Mouse (Mus musculus) layer of hippocampus, adult 2 months (tissue): ENCODE measurements at regions not wholly inside any gene's neighbourhood (a gene's known extent, or its start where the extent isn't known, plus 50 kb on each side); places are given as distances from the start of the nearest gene placed in this dataset.

ENCODE experiments used
- DNase-seq, 2 experiments: peaks; one replicate each; pipeline ENCODE4 v3.0.0; 2022; ENCODE audit warnings: low spot score in 2 of 2
- H3K27ac ChIP-seq: fragments of 200-600 bp; 2 replicates; pipeline ENCODE4 v1.8.1; 2022
- H3K4me3 ChIP-seq: fragments of 200-600 bp; 2 replicates; pipeline ENCODE4 v1.8.1; 2022; ENCODE audit warnings: mild to moderate bottlenecking
- CTCF ChIP-seq: fragments of 200-600 bp; conservative IDR thresholded peaks from 2 replicates; pipeline ENCODE4 v1.8.1; 2022; ENCODE audit warnings: antibody characterized with exemption, mild to moderate bottlenecking, moderate library complexity

- peak overlapping the region; percentile 69; the same call in 1 of the 2 replicates for H3K27ac ChIP-seq
- no peak overlapping the region; the same call in 1 of the 2 replicates for H3K4me3 ChIP-seq
- peak in 1 of 2 experiments; percentile 8 for DNase-seq
- no peak for TF ChIP-seq CTCF
Observed at GRCm38 (mm10) chr6:31211091-31211490, 187.4 kb upstream of the Mkln1 start.

GRCm38 (mm10) chr6:31211616-31212015 is 186.9 kb upstream of the Mkln1 start:
- DNase-seq = peak in 1 of 2 experiments; percentile 6
- TF ChIP-seq CTCF = no peak
- Histone ChIP-seq H3K27ac (peak overlapping the region; percentile 69; the same call in 1 of the 2 replicates), H3K4me3 (peak overlapping the region; percentile 19; the same call in 1 of the 2 replicates)

GRCm38 (mm10) chr6:31212080-31212479 is 186.5 kb upstream of the Mkln1 start:
- TF ChIP-seq CTCF = no peak
- peak overlapping the region; percentile 69 for H3K27ac ChIP-seq
- H3K4me3 ChIP-seq = peak overlapping the region; percentile 69; the same call in 1 of the 2 replicates

GRCm38 (mm10) chr6:31212694-31213093 is 185.8 kb upstream of the Mkln1 start:
- Histone ChIP-seq H3K4me3 (peak overlapping the region; percentile 69), H3K27ac (peak overlapping the region; percentile 69)
- DNase-seq = peak in 1 of 2 experiments; percentile 5
- no peak for TF ChIP-seq CTCF

More at GRCm38 (mm10) chr6:31212080-31212479, 186.5 kb upstream of the Mkln1 start:
- peak in 1 of 2 experiments; percentile 14 for DNase-seq

GRCm38 (mm10) chr6:31213161-31213560 is 185.4 kb upstream of the Mkln1 start:
- H3K4me3 ChIP-seq = peak overlapping the region; percentile 69
- TF ChIP-seq CTCF = peak; percentile 49
- peak overlapping the region; percentile 69 for H3K27ac ChIP-seq
- no peak for DNase-seq

- no peak for TF ChIP-seq CTCF
- Histone ChIP-seq H3K27ac (peak overlapping the region; percentile 100), H3K4me3 (peak overlapping the region; percentile 69)
- no peak for DNase-seq
Observed at GRCm38 (mm10) chr6:31215661-31216060, 182.9 kb upstream of the Mkln1 start.

- Histone ChIP-seq H3K4me3 (peak overlapping the region; percentile 69), H3K27ac (peak overlapping the region; percentile 100)
- TF ChIP-seq CTCF = peak; percentile 45
Observed at GRCm38 (mm10) chr6:31216206-31217059, 182.1 kb upstream of the Mkln1 start.

GRCm38 (mm10) chr6:31217060-31217541 is 181.4 kb upstream of the Mkln1 start:
- TF ChIP-seq CTCF = no peak

More at GRCm38 (mm10) chr6:31216206-31217059, 182.1 kb upstream of the Mkln1 start:
- peak; percentile 91 to 93 for DNase-seq

GRCm38 (mm10) chr6:31217641-31218138 is 180.8 kb upstream of the Mkln1 start:
- no peak for TF ChIP-seq CTCF
- Histone ChIP-seq H3K4me3 (peak overlapping the region; percentile 69), H3K27ac (peak overlapping the region; percentile 100)
- no peak for DNase-seq

More at GRCm38 (mm10) chr6:31217060-31217541, 181.4 kb upstream of the Mkln1 start:
- H3K4me3 ChIP-seq = peak overlapping the region; percentile 69
- H3K27ac ChIP-seq = peak overlapping the region; percentile 100
- DNase-seq = peak in 1 of 2 experiments; percentile 15

GRCm38 (mm10) chr6:31218139-31218750 is 180.3 kb upstream of the Mkln1 start:
- no peak for TF ChIP-seq CTCF
- H3K27ac ChIP-seq = peak overlapping the region; percentile 100

GRCm38 (mm10) chr6:31218880-31219279 is 179.7 kb upstream of the Mkln1 start:
- TF ChIP-seq CTCF = no peak
- no peak for DNase-seq
- H3K4me3 ChIP-seq = peak overlapping the region; percentile 69
- peak overlapping the region; percentile 100 for H3K27ac ChIP-seq

More at GRCm38 (mm10) chr6:31218139-31218750, 180.3 kb upstream of the Mkln1 start:
- H3K4me3 ChIP-seq = peak overlapping the region; percentile 69
- peak; percentile 75 to 80 for DNase-seq

GRCm38 (mm10) chr6:31219736-31220135 is 178.8 kb upstream of the Mkln1 start:
- peak overlapping the region; percentile 69 for H3K4me3 ChIP-seq
- peak overlapping the region; percentile 100 for H3K27ac ChIP-seq
- no peak for DNase-seq
- no peak for TF ChIP-seq CTCF
